Mouse (Mus musculus) CH12F3 (cell line): ENCODE data around the gene Churc1.

Experiments used
- in situ Hi-C: fragments of 300-500 bp; cut with MboI; formaldehyde crosslinking; loops from 2 replicates; pipeline ENCODE4 v1.14.3; 2020; ENCODE audit warnings: low sequenced_read_pairs

Churc1 gene

DNA sequence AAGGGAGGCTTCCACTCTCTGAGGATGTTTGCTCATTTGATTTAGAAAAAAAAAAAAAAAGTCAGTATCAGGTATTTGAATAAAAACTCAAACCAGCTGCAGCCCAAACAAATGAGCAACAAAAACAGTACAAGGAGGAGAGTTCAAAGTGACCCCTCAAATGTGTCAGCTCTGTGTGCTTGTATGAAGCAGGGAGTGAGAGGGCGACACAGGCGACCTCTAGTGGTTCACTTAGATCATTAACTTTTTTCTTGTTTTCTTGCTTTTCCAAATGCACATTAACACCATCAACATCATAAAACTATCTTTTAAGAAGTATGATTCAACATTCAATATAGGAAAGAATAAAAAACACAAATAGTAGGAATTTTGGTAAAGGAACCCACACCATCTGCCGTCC lies 67.4 kb downstream of the Churc1 start:
- in situ Hi-C loops, result no loop called here
